Mouse (Mus musculus) heart, embryonic 11.5 days (tissue): ENCODE results near the gene Opa3. TPM values are rescaled to one million over a fixed set of nuclear protein-coding genes. Genes with fewer than 3 reads are reported as not detected.

Experiments
- ATAC-seq: fragments of 200-750 bp; cut with Nextera tagmentation; replicated peaks from 2 replicates; pipeline ENCODE4 v1.8.0; 2017; ENCODE audit warnings: moderate library complexity; ENCODE audit not compliant: insufficient number of reproducible peaks, low FRiP score, low TSS enrichment
- H3K27ac ChIP-seq: fragments of 300-500 bp; sonication (generic); 2 replicates; pipeline ENCODE4 v1.5.1; 2014; ENCODE audit warnings: mild to moderate bottlenecking, low read depth, low read length
- H3K27me3 ChIP-seq: fragments of 300-500 bp; sonication (generic); 2 replicates; pipeline ENCODE4 v1.6.1; 2014; ENCODE audit warnings: mild to moderate bottlenecking, low read length, mixed read lengths; ENCODE audit not compliant: control insufficient read depth, insufficient read depth
- H3K36me3 ChIP-seq: fragments of 300-500 bp; sonication (generic); 2 replicates; pipeline ENCODE4 v1.6.1; 2014; ENCODE audit warnings: mild to moderate bottlenecking, low read length, moderate library complexity, mixed read lengths; ENCODE audit not compliant: control insufficient read depth, insufficient read depth
- H3K4me1 ChIP-seq: fragments of 300-500 bp; sonication (generic); 2 replicates; pipeline ENCODE4 v1.6.1; 2014; ENCODE audit warnings: low read length; ENCODE audit not compliant: control insufficient read depth, insufficient read depth
- H3K4me2 ChIP-seq: fragments of 300-500 bp; sonication (generic); 2 replicates; pipeline ENCODE4 v1.6.1; 2014; ENCODE audit warnings: mild to moderate bottlenecking, moderate library complexity
- H3K4me3 ChIP-seq: fragments of 300-500 bp; sonication (generic); 2 replicates; pipeline ENCODE4 v1.5.1; 2014; ENCODE audit warnings: low read depth, low read length
- H3K9ac ChIP-seq: fragments of 300-500 bp; sonication (generic); 2 replicates; pipeline ENCODE4 v1.6.1; 2014; ENCODE audit warnings: mild to moderate bottlenecking, low read depth, low read length, moderate library complexity
- H3K9me3 ChIP-seq: fragments of 300-500 bp; sonication (generic); replicated peaks from 2 replicates; pipeline ENCODE4 v1.6.1; 2016; ENCODE audit warnings: low read length; ENCODE audit not compliant: control insufficient read depth
- WGBS: fragments of 180-500 bp; shearing (Covaris S2); extraction: QIAGEN DNeasy Blood & Tissue Kit; methylation state at CpG from one replicate; pipeline ENCODE4 v1.1.7; 2014; ENCODE audit not compliant: insufficient replicate concordance; 5-methylcytosine and 5-hydroxymethylcytosine counted together
- polyA plus RNA-seq: library from polyadenylated mRNA; unstranded; fragments of >200 nt; fragmentation: Nextera tagmentation; extraction: Ambion mirVana; gene quantifications from 2 replicates; pipeline ENCODE4 v1.2.1, GENCODE M21; 2014

Gene Opa3
- polyA plus RNA-seq, 1 experiment from 2014 or later: 41.6 TPM

DNA sequence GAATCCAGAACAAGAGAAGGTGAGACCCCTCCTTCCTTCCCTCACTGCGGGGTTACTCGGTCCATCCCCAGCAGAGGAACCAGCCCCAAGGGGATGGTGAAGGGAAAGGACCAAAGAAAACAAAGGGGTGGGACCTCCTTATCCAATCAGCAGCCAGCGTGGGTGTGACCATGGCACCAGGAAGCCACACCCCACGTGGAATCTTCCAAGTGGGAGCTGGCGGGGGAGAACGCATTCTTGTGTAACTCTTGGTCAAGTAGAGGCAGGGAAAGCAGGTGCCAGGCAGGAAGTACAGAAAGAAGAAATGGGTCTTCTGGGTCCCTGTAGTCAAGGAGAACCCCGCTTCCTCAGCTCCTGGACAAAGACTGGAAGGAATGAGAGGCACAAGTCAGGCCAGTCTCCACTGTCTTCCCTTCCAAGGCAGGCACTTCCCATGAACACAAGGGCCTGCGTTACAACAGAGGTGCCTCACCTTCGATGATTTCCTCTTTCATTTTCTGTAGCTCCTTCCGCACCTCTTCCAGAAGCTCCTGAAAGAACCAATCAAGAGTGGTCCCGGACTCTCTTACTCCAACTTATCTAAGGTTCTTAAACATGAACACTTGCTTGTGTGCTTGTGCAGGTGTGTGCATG, 29.4 kb downstream of the Opa3 start:
- Histone ChIP-seq H3K27me3 (no peaks in the 10 kb centered on the region), H3K36me3 (peaks cover 46% of the 10 kb centered on the region), H3K4me3 (no peak overlapping the region), H3K4me2 (peak overlapping the region; percentile 5; the same call in 1 of the 2 replicates), H3K9me3 (no peaks in the 10 kb centered on the region), H3K9ac (no peak overlapping the region), H3K27ac (0 out of 2 replicates have a peak overlapping the region, but pooled peaks have one; percentile 8), H3K4me1 (no peaks in the 10 kb centered on the region)
- peak; percentile 80 for ATAC-seq
- 47% methylated on average over 11 of the region's 11 CpGs for WGBS

DNA sequence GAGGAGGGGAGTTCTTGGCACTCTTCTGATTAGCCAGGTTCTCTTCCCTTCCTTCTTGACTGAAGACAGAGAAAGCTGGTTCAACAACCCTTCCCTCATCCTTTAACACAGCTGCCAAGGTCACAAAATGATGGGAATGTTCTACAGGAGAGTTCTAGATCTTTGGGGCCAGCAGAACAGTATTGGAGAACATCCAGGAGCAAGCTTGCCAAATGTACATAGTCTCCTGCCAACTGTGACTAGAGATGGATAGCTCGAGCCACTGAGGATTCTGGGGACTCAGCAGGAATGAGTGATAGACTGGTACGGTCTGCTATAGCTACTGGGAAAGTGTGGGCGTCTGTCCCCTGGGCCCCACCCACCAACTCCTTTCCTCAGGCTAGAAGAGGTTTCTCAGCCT, 30.2 kb downstream of the Opa3 start:
- no peak overlapping the region for H3K27ac ChIP-seq

GRCm38 (mm10) chr7:19265147-19265546, 37.0 kb downstream of the Opa3 start:
- H3K9ac ChIP-seq: 0 out of 2 replicates have a peak overlapping the region, but pooled peaks have one; percentile 16
- H3K4me2 ChIP-seq: peak overlapping the region; percentile 45
- H3K4me3 ChIP-seq: no peak overlapping the region
- H3K4me1 ChIP-seq: peaks cover 48% of the 10 kb centered on the region
- no peak for ATAC-seq
- WGBS: 27% methylated on average over 7 of the region's 7 CpGs
- no peaks in the 10 kb centered on the region for H3K9me3 ChIP-seq
- H3K36me3 ChIP-seq: peaks cover 34% of the 10 kb centered on the region
- no peaks in the 10 kb centered on the region for H3K27me3 ChIP-seq
- H3K27ac ChIP-seq: peak overlapping the region; percentile 50

More for the DNA sequence above, 30.2 kb downstream of the Opa3 start:
- no peak overlapping the region for H3K4me2 ChIP-seq
- peaks cover 52% of the 10 kb centered on the region for H3K36me3 ChIP-seq
- no peaks in the 10 kb centered on the region for H3K27me3 ChIP-seq
- WGBS: 76% methylated on average over 3 of the region's 3 CpGs
- H3K9me3 ChIP-seq: no peaks in the 10 kb centered on the region
- H3K4me3 ChIP-seq: no peak overlapping the region
- H3K4me1 ChIP-seq: no peaks in the 10 kb centered on the region
- ATAC-seq: no peak
- no peak overlapping the region for H3K9ac ChIP-seq

DNA sequence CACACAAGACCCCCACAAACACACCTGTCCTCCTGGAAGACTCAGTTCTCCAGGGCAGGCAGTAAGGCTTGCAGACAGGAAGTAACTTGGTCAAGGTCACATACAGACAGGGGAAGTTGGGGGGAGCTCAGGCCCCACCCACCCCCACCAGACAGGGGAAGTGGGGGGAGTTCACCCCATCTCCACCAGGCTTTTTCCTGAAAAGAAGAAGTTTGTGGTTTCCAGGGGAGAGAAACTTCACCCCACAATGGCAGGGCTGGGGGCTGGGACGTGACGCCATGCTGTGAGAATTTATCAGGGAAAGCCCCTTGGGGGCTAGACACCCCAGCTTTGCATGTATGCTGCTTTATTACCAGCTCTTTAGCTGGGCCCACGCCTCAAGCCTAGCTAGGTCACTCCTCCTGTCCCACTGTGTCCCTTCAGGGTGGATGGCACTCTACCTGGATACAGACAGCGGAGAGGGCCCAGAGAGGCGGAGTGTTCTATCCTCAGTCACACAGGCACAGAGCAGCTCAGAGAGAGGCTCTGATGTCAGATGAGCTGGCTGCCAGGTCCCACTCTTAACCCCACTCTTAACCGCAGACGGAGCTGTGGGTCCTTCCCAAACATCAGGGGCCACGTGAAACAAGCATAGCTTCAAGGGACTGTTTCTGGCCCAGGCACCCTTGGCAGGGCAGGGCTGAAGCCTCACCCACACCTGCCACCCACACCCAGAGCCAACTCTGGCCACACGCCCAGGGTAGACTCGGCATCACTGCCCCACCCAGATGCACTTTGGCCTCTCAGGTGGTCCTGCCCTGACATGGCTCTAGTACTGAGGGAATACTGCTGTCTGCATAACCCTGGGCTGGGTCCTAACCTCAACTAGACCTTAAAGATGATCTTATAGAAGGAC, 38.0 kb downstream of the Opa3 start:
- no peaks in the 10 kb centered on the region for H3K27me3 ChIP-seq
- peaks cover 26% of the 10 kb centered on the region for H3K36me3 ChIP-seq
- peaks cover 48% of the 10 kb centered on the region for H3K4me1 ChIP-seq
- WGBS: 70% methylated on average over 10 of the region's 10 CpGs
- H3K4me2 ChIP-seq: 0 out of 2 replicates have a peak overlapping the region, but pooled peaks have one; percentile 45
- no peak overlapping the region for H3K4me3 ChIP-seq
- no peak for ATAC-seq
- peak overlapping the region; percentile 12; the same call in 1 of the 2 replicates for H3K9ac ChIP-seq
- H3K9me3 ChIP-seq: no peaks in the 10 kb centered on the region
- H3K27ac ChIP-seq: peak overlapping the region; percentile 50; the same call in 1 of the 2 replicates

DNA sequence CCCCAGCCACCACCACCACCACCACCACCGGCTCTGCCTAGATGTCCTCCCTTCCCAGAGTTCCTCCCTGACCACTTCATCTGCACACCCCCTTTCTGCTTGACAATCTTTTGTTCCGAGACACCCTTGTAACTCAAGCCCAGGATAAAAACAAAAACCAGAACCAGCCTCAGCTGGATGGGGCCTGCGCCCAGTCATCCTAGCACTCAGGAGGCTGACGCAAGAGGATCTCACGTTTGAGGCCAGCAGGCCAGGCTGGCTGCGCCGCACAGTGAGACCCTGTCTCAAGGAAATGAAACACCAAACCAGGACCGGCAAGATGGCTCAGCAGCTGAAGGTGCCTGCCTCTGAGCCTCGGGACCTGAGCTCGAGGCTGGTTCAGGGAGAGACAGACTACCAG, 38.9 kb downstream of the Opa3 start:
- Histone ChIP-seq H3K4me3 (no peak overlapping the region), H3K36me3 (peaks cover 21% of the 10 kb centered on the region), H3K4me2 (no peak overlapping the region), H3K9ac (no peak overlapping the region), H3K4me1 (peaks cover 48% of the 10 kb centered on the region), H3K27ac (no peak overlapping the region), H3K27me3 (no peaks in the 10 kb centered on the region), H3K9me3 (no peaks in the 10 kb centered on the region)
- WGBS: 54% methylated on average over 10 of the region's 10 CpGs
- no peak for ATAC-seq

DNA sequence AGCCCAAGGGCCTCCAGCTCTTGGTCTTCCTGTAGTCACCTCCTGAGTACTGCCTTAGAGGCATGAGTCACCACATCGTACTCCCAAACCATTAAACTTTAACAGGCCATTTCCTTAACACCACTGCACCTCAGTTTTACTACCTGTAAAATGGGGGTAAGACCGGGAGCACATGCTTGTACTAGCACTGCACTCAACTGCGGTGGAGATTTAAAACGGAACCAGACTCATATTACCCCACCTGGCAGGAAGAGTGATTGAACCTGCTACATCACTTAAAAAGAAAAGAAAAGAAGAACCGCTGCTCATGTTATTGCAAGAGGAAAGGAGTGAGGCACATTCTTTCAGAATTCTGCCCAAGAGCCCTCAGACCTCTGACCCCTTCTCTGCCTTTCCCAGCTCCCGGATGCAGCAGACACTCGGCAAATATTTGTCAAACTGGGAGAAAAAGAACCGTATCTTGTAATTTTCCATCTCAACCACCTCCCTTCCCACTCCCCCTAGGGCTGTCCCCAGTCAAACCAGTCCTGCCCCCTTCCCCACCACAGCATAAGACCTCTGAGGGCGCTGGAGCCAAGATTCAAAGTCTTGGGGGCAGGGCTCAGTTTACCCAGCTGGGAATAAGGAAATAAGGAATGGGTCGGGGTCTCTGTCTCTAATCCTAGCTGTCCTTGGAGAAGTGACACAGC, 41.0 kb downstream of the Opa3 start:
- Histone ChIP-seq H3K4me1 (peaks cover 48% of the 10 kb centered on the region), H3K4me3 (peak overlapping the region; percentile 95), H3K4me2 (peak overlapping the region; percentile 86), H3K9ac (peak overlapping the region; percentile 98), H3K36me3 (peaks cover 5% of the 10 kb centered on the region), H3K27me3 (no peaks in the 10 kb centered on the region), H3K27ac (peak overlapping the region; percentile 98), H3K9me3 (no peaks in the 10 kb centered on the region)
- no peak; the same call in 1 of the 2 replicates for ATAC-seq
- WGBS: 41% methylated on average over 10 of the region's 10 CpGs

DNA sequence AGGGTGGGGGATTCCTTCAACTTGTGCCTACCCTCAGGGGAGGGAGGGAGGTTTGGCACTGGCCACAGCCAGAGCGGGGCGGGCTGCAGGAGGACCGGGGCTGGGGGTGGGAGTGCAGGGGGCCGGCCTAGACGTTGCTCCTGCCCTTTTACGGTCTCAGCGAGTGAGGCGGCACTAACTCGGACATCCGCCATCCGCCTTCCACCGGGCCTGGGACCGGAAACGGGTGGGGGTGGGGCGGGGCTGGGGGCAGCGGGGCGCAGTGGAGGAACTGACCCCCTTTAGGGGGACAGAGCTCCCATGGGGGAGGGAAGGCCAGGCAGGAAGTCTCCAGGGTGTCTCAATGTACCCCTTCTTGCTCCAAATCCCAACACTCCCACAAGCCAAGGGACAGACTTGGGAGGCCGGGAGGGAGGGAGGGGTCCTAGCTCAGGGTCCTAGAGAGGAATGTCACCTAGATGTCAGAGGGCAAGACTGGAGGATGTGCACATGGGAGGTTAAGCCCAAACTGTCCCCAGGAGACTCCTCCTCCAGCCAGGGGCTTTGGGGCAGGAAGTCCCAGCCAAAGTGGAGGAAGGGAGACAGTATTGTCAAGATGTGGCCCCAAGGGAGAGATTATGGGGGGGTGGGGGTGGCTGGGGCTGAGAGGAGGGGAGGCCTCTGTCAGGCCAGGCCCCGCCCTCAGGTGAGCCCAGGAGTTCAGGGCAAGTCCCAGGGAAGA, 41.7 kb downstream of the Opa3 start:
- peak; percentile 69 for ATAC-seq
- under 1% methylated on average over 19 of the region's 19 CpGs for WGBS
- H3K36me3 ChIP-seq: no peaks in the 10 kb centered on the region; the same call in 1 of the 2 replicates
- no peaks in the 10 kb centered on the region for H3K27me3 ChIP-seq
- peak overlapping the region; percentile 98 for H3K9ac ChIP-seq
- H3K4me1 ChIP-seq: peaks cover 45% of the 10 kb centered on the region
- peak overlapping the region; percentile 95 for H3K4me3 ChIP-seq
- no peaks in the 10 kb centered on the region for H3K9me3 ChIP-seq
- peak overlapping the region; percentile 98 for H3K27ac ChIP-seq
- H3K4me2 ChIP-seq: peak overlapping the region; percentile 86
